Mouse (Mus musculus): ENCODE measurements around the gene Chrm3.

GRCm38 (mm10) chr13:9904455-9904854, 456.2 kb downstream of the Chrm3 start:
- TF ChIP-seq CTCF (IDR thresholded peaks at IDR 0.05; ENCODE audit: borderline replicate concordance, extremely low read depth, insufficient read depth, insufficient read length) = no peak
- TF ChIP-seq POLR2A (IDR thresholded peaks at IDR 0.05; ENCODE audit: borderline replicate concordance, extremely low read depth, insufficient read depth, insufficient read length, poor library complexity, severe bottlenecking) = no peak

All from brain, embryonic 14.5 days (tissue).